Mouse (Mus musculus) limb, embryonic 13.5 days (tissue): ENCODE results near the gene Luc7l. TPM values are rescaled to one million over a fixed set of nuclear protein-coding genes. Genes with fewer than 3 reads are reported as not detected.

Source experiments
- ATAC-seq: fragments of 200-750 bp; cut with Nextera tagmentation; 2 replicates; pipeline ENCODE4 v1.8.0; 2017; ENCODE audit warnings: low read depth, moderate number of reproducible peaks, moderate TSS enrichment; ENCODE audit not compliant: low FRiP score
- H3K27ac ChIP-seq: fragments of 300-500 bp; sonication (generic); 2 replicates; pipeline ENCODE4 v1.5.1; 2015; ENCODE audit warnings: inconsistent platforms, mild to moderate bottlenecking, moderate library complexity
- H3K27me3 ChIP-seq: fragments of 300-500 bp; sonication (generic); 2 replicates; pipeline ENCODE4 v1.6.1; 2015; ENCODE audit warnings: mild to moderate bottlenecking, inconsistent platforms
- H3K36me3 ChIP-seq: fragments of 300-500 bp; sonication (generic); 2 replicates; pipeline ENCODE4 v1.6.1; 2015; ENCODE audit warnings: inconsistent platforms, mild to moderate bottlenecking, moderate library complexity
- H3K4me1 ChIP-seq: fragments of 300-500 bp; sonication (generic); 2 replicates; pipeline ENCODE4 v1.6.1; 2015; ENCODE audit warnings: inconsistent platforms
- H3K4me2 ChIP-seq: fragments of 300-500 bp; sonication (generic); replicated peaks from 2 replicates; pipeline ENCODE4 v1.6.1; 2015; ENCODE audit warnings: inconsistent platforms, mild to moderate bottlenecking, moderate library complexity
- H3K4me3 ChIP-seq: fragments of 300-500 bp; sonication (generic); 2 replicates; pipeline ENCODE4 v1.5.1; 2015; ENCODE audit warnings: moderate library complexity, mild to moderate bottlenecking, inconsistent platforms
- H3K9ac ChIP-seq: fragments of 300-500 bp; sonication (generic); 2 replicates; pipeline ENCODE4 v1.6.1; 2015; ENCODE audit warnings: mild to moderate bottlenecking, inconsistent platforms
- H3K9me3 ChIP-seq: fragments of 300-500 bp; sonication (generic); 2 replicates; pipeline ENCODE4 v1.6.1; 2016; ENCODE audit warnings: inconsistent platforms
- WGBS: fragments of 180-500 bp; shearing (Covaris S2); methylation state at CpG from one replicate; pipeline ENCODE4 v1.1.7; 2015; 5-methylcytosine and 5-hydroxymethylcytosine counted together
- polyA plus RNA-seq: library from polyadenylated mRNA; unstranded; fragments of >200 nt; fragmentation: Nextera tagmentation; extraction: Ambion mirVana; gene quantifications from 2 replicates; pipeline ENCODE4 v1.2.1, GENCODE M21; 2015

Gene Luc7l
- polyA plus RNA-seq, 1 experiment from 2014 or later: 127 TPM

DNA sequence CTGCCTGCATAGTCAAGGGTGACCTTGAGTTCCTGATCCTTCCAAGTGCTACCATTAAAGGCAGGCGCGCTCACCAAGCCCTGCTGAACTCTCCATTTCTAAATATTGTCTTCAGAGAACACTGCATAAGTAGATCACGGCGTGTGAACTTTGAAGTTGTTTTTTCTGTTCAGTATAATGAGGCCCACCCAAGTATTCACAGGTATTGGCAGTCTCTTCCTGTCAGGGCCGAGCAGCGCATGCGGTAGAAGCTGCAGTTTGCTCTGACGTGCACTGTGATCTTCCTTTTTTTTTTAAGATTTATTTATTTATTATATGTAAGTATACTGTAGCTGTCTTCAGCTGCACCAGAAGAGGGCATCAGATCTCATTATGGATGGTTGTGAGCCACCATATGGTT, 18.3 kb upstream of the Luc7l start:
- peaks cover 25% of the 10 kb centered on the region for H3K4me1 ChIP-seq
- H3K9ac ChIP-seq: no peak overlapping the region
- 91% methylated on average over 8 of the region's 8 CpGs for WGBS
- peaks cover 7% of the 10 kb centered on the region for H3K36me3 ChIP-seq
- H3K27ac ChIP-seq: no peak overlapping the region
- H3K4me3 ChIP-seq: no peak overlapping the region
- 0 out of 2 replicates have a peak, but pooled peaks cover 3% of the 10 kb centered on the region for H3K9me3 ChIP-seq
- no peak for ATAC-seq
- H3K4me2 ChIP-seq: no peak overlapping the region
- H3K27me3 ChIP-seq: no peaks in the 10 kb centered on the region

DNA sequence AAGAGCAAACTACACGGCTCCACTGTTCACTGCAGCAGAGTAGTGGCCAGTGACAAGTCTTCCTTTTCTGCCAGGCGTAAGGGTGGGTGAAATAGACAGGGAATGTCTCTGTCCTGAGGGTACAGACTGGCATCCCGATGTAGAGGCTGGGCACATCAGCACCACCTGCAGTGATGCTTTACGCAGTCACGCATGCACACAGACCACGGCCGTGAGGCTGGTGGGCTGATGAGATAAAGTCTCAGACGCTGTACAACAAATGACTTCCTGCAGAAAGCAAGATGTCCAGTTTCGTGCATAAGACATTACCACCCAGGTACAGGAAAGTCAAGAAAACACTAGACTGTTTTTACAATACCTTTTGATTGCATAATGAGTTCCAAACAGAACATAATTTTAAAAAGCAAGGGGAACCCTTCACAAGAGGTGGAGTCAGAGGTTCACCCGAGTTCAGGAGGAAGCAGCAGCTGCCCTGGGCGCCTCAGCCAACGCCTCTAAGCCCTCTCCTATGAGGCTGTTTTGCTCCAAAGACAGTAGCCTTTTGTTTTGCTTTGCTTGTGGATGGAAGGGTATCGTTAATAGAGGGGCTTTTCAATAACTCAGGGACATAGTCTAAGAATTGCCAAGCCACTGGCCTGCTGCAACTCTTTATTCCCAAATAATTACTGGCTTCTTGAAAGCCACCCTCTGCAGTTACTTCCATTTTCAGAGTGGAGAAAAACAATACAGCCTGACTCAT, 17.4 kb upstream of the Luc7l start:
- Histone ChIP-seq H3K4me1 (peaks cover 25% of the 10 kb centered on the region), H3K9me3 (0 out of 2 replicates have a peak, but pooled peaks cover 3% of the 10 kb centered on the region), H3K4me2 (peak overlapping the region; percentile 17), H3K36me3 (peaks cover 7% of the 10 kb centered on the region; the same call in 1 of the 2 replicates), H3K27ac (peak overlapping the region; percentile 4; the same call in 1 of the 2 replicates), H3K27me3 (no peaks in the 10 kb centered on the region), H3K4me3 (no peak overlapping the region), H3K9ac (peak overlapping the region; percentile 39; the same call in 1 of the 2 replicates)
- no peak for ATAC-seq
- 53% methylated on average over 13 of the region's 13 CpGs for WGBS

DNA sequence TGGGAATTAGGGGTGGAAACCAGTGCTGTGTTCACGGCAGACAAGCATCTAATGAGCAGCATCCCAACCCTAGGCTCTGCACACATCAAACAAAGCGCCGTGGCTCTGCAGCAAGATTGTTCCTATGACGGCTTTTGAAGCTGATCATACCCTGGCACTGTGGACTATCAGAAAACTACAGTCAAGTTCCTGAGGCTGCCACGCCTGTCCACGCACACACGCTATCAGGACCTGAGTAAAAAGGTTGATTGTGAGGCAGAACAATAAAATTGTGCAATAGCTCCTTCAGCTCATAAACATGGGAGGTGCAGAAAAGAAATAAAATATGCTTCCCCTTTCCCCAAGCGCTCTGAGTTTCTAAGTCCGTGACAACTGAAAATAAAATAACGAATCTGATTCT, 15.0 kb upstream of the Luc7l start:
- Histone ChIP-seq H3K27ac (no peak overlapping the region), H3K9me3 (0 out of 2 replicates have a peak, but pooled peaks cover 3% of the 10 kb centered on the region), H3K4me2 (no peak overlapping the region), H3K4me1 (peaks cover 27% of the 10 kb centered on the region), H3K9ac (0 out of 2 replicates have a peak overlapping the region, but pooled peaks have one; percentile 4), H3K4me3 (no peak overlapping the region), H3K36me3 (peaks cover 4% of the 10 kb centered on the region; the same call in 1 of the 2 replicates), H3K27me3 (no peaks in the 10 kb centered on the region)
- 73% methylated on average over 10 of the region's 10 CpGs for WGBS
- ATAC-seq: no peak

DNA sequence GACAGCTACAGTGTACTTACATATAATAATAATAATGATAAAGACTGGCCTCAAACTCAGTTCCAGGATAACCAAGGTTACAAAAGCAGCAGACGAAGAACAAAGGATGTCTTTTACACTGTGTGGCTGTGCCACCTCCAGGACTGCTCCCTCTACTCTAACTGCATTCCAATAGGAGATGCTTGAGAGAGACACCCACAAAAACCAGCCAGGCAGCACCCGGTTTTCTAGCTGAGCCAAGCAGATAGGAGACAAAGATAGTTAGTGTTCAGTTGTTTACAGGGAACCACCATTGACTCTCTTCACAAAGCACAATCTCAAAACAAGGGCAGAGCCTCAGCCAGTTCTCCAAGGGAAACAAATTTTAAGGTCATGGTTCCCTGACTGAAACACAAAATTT, 13.1 kb upstream of the Luc7l start:
- no peak for ATAC-seq
- WGBS: 76% methylated on average over 2 of the region's 2 CpGs
- Histone ChIP-seq H3K4me1 (peaks cover 35% of the 10 kb centered on the region), H3K27ac (no peak overlapping the region), H3K4me3 (no peak overlapping the region), H3K36me3 (no peaks in the 10 kb centered on the region), H3K9me3 (no peaks in the 10 kb centered on the region), H3K27me3 (no peaks in the 10 kb centered on the region), H3K9ac (no peak overlapping the region), H3K4me2 (no peak overlapping the region)

DNA sequence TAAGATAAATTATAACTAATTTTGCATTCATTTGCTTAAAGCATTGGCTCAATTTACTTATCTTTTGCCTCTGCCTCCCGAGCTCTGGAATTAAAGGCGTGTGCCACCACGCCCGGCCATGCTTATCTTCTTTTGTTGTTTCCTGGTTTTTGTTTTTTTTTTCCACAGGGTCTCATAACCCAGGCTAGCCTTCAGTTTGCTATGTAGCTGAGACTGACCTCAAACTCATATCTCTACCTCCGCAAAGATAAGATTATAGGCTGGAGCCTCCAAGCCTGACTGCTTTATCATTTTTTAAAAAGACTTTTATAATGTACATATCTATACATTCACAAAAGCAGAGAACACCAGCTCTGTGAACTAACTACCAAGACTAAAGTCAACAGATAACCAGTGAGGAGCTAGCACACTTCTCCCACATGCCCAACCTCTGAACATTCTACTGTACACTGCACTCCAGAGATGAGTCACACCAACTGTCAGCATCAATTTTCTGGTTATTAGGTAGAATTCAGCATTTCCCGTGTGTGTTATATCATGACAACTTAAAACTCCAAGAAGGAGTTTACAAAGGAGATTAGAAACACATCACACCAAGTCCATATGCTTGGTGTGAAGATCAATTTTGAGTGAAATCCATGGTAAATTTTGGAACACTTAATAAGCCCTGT, 12.4 kb upstream of the Luc7l start:
- H3K9ac ChIP-seq: no peak overlapping the region
- H3K4me2 ChIP-seq: no peak overlapping the region
- H3K9me3 ChIP-seq: no peaks in the 10 kb centered on the region
- no peak overlapping the region for H3K4me3 ChIP-seq
- H3K4me1 ChIP-seq: peaks cover 31% of the 10 kb centered on the region
- 89% methylated on average over 6 of the region's 6 CpGs for WGBS
- no peak for ATAC-seq
- no peaks in the 10 kb centered on the region for H3K27me3 ChIP-seq
- H3K27ac ChIP-seq: no peak overlapping the region
- H3K36me3 ChIP-seq: no peaks in the 10 kb centered on the region

DNA sequence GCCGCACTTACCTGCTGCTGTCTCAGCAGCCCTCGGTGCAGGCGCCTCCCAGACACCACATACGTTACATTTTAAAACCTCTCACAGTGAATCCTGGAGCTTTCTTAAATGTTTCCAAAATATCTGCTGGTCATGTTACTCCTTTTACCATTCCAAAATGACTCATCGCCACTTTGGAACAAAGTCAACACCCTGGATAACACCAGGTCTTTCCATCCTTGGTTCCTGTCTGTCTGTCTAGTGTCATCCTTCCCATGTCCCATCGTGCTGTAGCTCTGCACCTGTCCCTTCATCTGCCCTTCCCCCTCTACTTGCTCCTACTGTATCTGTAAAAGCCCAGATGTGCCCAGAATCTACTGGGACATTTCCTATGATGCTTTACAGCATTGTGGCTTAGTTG, 11.7 kb upstream of the Luc7l start:
- Histone ChIP-seq H3K9ac (no peak overlapping the region), H3K9me3 (no peaks in the 10 kb centered on the region), H3K4me2 (no peak overlapping the region), H3K4me3 (no peak overlapping the region), H3K36me3 (no peaks in the 10 kb centered on the region), H3K27ac (no peak overlapping the region), H3K4me1 (peaks cover 24% of the 10 kb centered on the region), H3K27me3 (no peaks in the 10 kb centered on the region)
- ATAC-seq: no peak
- WGBS: 77% methylated on average over 6 of the region's 6 CpGs

DNA sequence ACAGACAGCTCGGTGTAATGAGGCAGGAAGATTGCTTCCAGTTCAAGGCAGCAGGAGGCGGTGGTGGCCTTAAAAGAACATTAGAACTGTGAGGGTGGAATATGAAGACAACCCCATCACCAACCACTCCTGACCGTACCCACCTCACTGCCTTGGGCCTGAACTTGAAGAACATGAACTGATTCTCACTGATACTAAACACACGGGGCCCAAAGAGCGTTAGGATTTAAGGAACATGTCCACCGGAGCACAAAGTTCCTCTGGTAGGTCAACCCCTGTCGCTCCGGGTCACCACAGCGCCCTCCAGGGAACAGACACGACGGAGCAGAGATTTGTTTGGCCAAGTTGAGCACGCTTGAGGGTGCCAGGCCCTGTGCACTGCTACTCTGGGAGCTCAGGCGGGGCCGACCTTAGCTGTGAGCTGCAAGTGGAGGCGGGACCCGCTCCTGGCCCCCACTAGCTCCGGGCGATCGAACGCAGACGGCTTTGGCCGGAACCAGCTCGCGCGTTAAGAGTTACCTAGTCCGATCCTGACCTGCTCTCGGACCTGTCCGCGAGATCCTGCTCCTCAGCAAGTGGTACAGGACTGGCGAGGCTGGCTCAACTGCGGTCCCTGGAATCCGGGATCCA, 9.1 kb upstream of the Luc7l start:
- ATAC-seq: peak; percentile 85
- WGBS: under 1% methylated on average over 32 of the region's 32 CpGs
- peak overlapping the region; percentile 76 for H3K9ac ChIP-seq
- H3K9me3 ChIP-seq: no peaks in the 10 kb centered on the region
- peak overlapping the region; percentile 81 for H3K4me2 ChIP-seq
- 0 out of 2 replicates have a peak, but pooled peaks cover 3% of the 10 kb centered on the region for H3K27me3 ChIP-seq
- H3K4me1 ChIP-seq: peaks cover 10% of the 10 kb centered on the region
- no peaks in the 10 kb centered on the region for H3K36me3 ChIP-seq
- H3K27ac ChIP-seq: peak overlapping the region; percentile 72; the same call in 1 of the 2 replicates
- H3K4me3 ChIP-seq: peak overlapping the region; percentile 76

DNA sequence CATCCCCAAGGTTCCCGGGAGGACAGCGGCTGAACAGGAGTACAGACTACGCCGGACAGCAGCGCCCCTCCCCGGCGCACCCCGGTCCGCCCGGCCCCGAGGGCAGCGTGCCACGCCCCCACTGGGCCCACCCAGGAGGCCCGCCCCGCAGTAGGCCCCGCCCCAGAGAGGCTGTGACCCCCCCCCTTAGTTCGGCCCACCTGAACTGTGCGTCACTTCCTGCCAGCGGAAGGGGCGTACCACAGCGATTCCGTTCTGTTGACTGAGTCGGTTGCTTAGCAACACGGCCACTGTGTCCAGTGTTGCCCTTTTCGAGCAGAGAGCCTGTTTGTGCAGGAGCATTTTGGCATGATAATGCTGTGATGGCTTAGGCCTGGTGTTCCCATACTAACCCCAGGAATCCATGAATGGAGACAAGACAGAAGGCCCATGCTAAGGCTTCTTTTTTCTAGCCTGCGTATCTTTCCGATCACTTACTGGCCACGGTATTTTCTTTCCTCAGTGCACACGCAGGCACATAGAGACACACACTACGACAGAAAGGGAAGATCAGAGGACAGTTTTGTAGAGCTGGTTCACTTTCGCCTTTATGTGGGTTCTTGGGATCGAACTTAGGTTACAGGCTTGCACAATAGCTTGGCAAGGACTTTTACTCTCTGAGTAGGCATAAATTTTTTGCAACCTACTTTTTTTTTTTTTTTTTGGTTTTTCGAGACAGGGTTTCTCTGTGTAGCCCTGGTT, 8.4 kb upstream of the Luc7l start, which contains the start of gene Fam234a:
TSS of gene Fam234a (minus strand) at position 142 of the 741 bp plus-strand sequence.
- Histone ChIP-seq H3K4me2 (peak within 1 kb of the TSS; percentile 81), H3K4me3 (peak within 1 kb of the TSS; percentile 76), H3K9me3 (no peaks in the 10 kb centered on the region), H3K4me1 (peaks cover 10% of the 10 kb centered on the region), H3K27me3 (0 out of 2 replicates have a peak, but pooled peaks cover 3% of the 10 kb centered on the region), H3K9ac (peak within 1 kb of the TSS; percentile 76), H3K36me3 (no peaks in the 10 kb centered on the region), H3K27ac (peak within 1 kb of the TSS; percentile 72; the same call in 1 of the 2 replicates)
- ATAC-seq: peak; percentile 95
- WGBS: 7% methylated on average over 33 of the region's 33 CpGs

DNA sequence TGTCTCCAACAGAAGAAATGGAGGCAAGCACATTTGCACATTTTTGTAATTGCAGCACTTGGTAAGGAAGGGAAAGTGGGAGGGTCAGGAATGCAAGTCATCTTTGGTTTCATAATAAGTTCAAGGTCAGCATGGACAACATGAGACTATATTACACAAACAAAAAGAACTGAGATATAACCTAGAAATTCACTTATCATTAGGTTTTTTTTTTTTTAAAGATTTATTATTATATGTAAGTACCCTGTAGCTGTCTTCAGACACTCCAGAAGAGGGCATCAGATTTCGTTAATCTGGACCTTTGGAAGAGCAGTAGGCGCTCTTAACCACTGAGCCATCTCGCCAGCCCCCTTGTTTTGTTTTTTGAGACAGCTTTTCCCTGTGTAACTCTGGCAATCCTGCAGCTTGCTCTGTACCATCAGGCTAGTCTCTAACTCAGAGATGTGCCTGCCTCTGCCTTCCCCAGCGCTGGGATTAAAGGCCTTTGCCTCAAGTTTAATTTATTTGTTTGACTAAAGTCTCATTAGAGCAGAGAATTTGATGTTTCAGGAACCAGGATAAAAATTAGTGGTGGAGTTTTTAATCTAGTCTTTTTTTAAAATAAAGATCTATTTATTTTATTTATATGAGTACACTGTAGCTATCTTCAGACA, 684 bp upstream of the Luc7l start:
- Histone ChIP-seq H3K9ac (peak overlapping the region; percentile 98; the same call in 1 of the 2 replicates), H3K27me3 (0 out of 2 replicates have a peak, but pooled peaks cover 3% of the 10 kb centered on the region), H3K36me3 (peaks cover 9% of the 10 kb centered on the region), H3K27ac (peak overlapping the region; percentile 98; the same call in 1 of the 2 replicates), H3K4me1 (peaks cover 13% of the 10 kb centered on the region), H3K4me2 (peak overlapping the region; percentile 64), H3K9me3 (no peaks in the 10 kb centered on the region), H3K4me3 (peak overlapping the region; percentile 94)
- WGBS: 53% methylated on average over 4 of the region's 4 CpGs
- ATAC-seq: no peak

DNA sequence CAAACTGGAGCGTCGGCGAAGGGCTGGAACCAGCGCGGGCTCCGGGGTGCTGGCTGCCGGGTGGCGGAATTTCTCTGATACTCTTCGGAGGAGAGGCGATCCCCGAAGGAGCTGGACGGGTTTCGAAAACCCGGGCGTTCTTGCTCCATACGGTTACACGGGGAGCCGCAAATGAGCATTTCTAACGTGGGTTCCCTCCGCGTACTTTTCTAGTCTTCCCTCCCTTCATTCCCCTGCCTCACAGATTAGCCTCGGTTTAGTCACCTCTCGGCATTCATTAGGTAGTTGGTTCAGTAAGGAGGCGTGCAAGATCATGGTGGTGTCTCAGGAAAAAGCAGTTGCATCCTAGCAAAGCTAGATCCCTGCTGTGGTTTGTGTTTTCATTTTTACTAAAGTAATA, 703 bp downstream of the Luc7l start:
- WGBS: under 1% methylated on average over 24 of the region's 24 CpGs
- no peak for ATAC-seq
- Histone ChIP-seq H3K27ac (peak overlapping the region; percentile 98), H3K9ac (peak overlapping the region; percentile 98), H3K4me2 (peak overlapping the region; percentile 64), H3K4me1 (peaks cover 13% of the 10 kb centered on the region), H3K4me3 (peak overlapping the region; percentile 94), H3K9me3 (no peaks in the 10 kb centered on the region), H3K27me3 (no peaks in the 10 kb centered on the region), H3K36me3 (peaks cover 23% of the 10 kb centered on the region)

DNA sequence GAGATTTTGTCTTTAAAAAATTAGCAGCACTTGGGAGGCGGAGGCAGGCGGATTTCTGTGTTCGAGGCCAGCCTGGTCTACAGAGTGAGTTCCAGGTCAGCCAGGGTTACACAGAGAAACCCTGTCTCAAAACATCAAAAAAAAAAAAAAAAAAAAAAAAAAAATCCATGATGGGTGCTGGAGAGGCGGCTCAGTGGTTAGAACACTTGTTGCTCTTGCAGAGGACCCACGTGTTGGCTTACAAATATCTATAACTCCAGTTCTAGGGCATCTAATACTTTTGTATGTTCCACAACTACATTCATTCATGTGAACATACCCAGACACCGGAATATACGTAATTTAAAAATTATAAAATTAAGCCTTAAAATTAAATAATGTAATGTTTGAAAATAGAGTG, 2.6 kb downstream of the Luc7l start:
- no peak overlapping the region for H3K4me2 ChIP-seq
- no peak overlapping the region for H3K27ac ChIP-seq
- ATAC-seq: no peak
- no peak overlapping the region for H3K4me3 ChIP-seq
- H3K9me3 ChIP-seq: no peaks in the 10 kb centered on the region
- H3K27me3 ChIP-seq: no peaks in the 10 kb centered on the region
- H3K36me3 ChIP-seq: peaks cover 40% of the 10 kb centered on the region
- H3K4me1 ChIP-seq: peaks cover 13% of the 10 kb centered on the region
- 97% methylated on average over 7 of the region's 7 CpGs for WGBS
- H3K9ac ChIP-seq: no peak overlapping the region
